Mouse (Mus musculus) 416B (cell line): Measurements from ENCODE around the gene Anapc11.

Experiments
- DNase-seq: peaks from one replicate; pipeline ENCODE4 v3.0.0; 2011; ENCODE audit warnings: low read depth

Gene Anapc11

GRCm38 (mm10) chr11:120606764-120607163, 8.5 kb downstream of the Anapc11 start:
- DNase-seq = no peak

- DNase-seq = no peak
Observed at GRCm38 (mm10) chr11:120608241-120609034, 10.2 kb downstream of the Anapc11 start, which contains the start of gene Npb. Npb (plus strand) TSS chr11:120608477.

GRCm38 (mm10) chr11:120609250-120609649, 11.0 kb downstream of the Anapc11 start:
- no peak for DNase-seq

GRCm38 (mm10) chr11:120610477-120611046, 12.3 kb downstream of the Anapc11 start:
- no peak for DNase-seq

- DNase-seq = peak; percentile 72
Observed at GRCm38 (mm10) chr11:120612763-120613162, 14.5 kb downstream of the Anapc11 start.

GRCm38 (mm10) chr11:120613481-120613972, 15.3 kb downstream of the Anapc11 start:
- DNase-seq = no peak

- DNase-seq = no peak
Observed at GRCm38 (mm10) chr11:120613976-120614375, 15.8 kb downstream of the Anapc11 start.

- DNase-seq = no peak
Observed at GRCm38 (mm10) chr11:120615167-120615566, 16.9 kb downstream of the Anapc11 start.

- peak; percentile 84 for DNase-seq
Observed at GRCm38 (mm10) chr11:120615606-120616203, 17.5 kb downstream of the Anapc11 start.

- DNase-seq = no peak
Observed at GRCm38 (mm10) chr11:120616617-120617294, 18.5 kb downstream of the Anapc11 start.

GRCm38 (mm10) chr11:120617519-120618112, 19.4 kb downstream of the Anapc11 start, which contains the start of gene Pcyt2:
Pcyt2 (minus strand) TSS chr11:120617936.
- peak; percentile 93 for DNase-seq

- no peak for DNase-seq
Observed at GRCm38 (mm10) chr11:120618619-120619535, 20.7 kb downstream of the Anapc11 start.

GRCm38 (mm10) chr11:120620195-120620594, 22.0 kb downstream of the Anapc11 start:
- DNase-seq = no peak

GRCm38 (mm10) chr11:120622805-120623204, 24.6 kb downstream of the Anapc11 start:
- no peak for DNase-seq

- DNase-seq = peak; percentile 82
Observed at GRCm38 (mm10) chr11:120623961-120624679, 25.9 kb downstream of the Anapc11 start.

GRCm38 (mm10) chr11:120624680-120625111, 26.5 kb downstream of the Anapc11 start:
- DNase-seq = peak; percentile 79

GRCm38 (mm10) chr11:120625152-120625775, 27.0 kb downstream of the Anapc11 start, which contains the start of gene Sirt7:
Sirt7 (minus strand) TSS chr11:120625240.
- DNase-seq = no peak

GRCm38 (mm10) chr11:120626785-120627467, 28.7 kb downstream of the Anapc11 start:
- DNase-seq = no peak
